Mouse (Mus musculus): ENCODE results near the gene Sugct.
"Not testable (repeated sequence)": the region's sequence is repeated elsewhere in the genome, so short reads cannot be mapped to it uniquely, and the experiment has no call there.

Sugct gene

DNA sequence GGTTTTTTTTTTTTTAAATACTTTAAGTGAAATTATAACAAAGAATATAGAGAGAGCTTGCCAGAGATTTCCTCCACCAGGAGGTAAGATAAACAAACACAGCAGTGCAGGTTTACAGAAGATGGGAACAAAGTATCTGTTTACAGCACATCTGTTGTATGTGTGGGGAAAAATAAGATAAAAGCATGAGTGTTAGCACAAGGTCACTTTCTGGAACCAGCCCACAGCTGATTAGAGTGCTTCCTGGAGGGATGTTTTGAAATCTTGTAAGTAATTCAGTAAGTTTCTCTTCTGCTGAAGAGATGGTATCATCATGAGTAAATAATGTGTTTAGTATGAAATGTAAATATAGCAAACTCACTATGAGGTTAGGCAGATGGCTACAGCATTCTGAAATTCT is 57.3 kb downstream of the Sugct start:
- POLR2A ChIA-PET, result no interaction called here
- CTCF ChIA-PET, result no interaction called here

DNA sequence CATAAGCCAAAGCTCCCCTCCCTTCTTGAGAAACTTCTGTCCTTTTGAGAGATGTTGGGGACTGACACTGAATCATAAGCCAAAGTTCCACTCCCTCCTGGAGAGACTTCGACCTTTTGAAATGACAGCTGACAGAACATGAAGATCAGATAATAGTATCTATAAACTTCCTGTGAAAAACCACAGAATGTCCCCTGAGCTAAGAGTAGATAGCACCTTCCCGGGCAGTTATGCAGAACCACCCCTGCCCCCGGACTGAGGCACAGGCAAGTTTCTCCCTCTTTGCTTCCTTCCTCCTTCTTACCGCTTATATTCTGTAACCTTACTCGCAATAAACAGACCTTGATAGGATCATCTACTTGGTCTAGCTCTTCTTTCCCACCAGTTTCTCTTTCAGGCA is 68.2 kb downstream of the Sugct start:
- CTCF ChIA-PET, result no interaction called here
- POLR2A ChIA-PET, result no interaction called here

DNA sequence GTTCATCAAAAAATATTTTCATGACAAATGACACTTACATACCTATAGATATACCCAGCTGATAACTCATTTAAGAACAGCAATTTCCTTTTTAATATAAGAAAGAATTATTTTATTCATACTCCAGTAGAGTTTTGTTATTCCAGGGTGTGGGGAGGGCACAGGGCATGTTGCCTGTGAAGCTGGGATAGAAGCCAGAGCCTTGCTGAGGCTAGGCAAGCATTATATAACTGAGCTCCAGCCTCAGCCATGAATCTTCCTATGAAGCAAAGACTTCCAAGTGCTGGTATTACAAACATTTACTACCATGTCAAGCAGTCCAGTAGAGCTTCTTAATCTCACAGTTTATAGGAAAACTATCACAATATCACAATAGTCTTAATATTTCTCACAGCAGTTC is 70.4 kb downstream of the Sugct start:
- ChIA-PET POLR2A (no interaction called here), CTCF (no interaction called here)

DNA sequence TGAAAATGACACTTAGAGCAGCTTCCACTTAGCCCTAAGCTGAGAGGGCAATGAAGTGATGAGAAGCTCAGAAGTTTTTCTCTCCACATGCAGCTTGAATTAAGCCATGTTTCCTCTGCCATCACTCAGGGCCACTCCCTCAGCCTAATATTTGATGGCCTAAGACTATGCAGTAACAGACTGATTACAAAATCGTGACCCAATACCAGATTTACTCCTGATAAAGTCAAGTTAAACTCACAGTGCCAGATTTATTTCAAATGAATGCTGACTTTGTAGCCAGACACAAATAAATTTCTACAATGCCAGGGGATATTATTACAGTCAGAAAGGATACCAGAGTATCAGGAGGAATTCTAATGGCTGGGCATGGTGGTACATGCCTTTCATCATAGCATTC is 89.1 kb downstream of the Sugct start:
- CTCF ChIA-PET, result no interaction called here
- POLR2A ChIA-PET, result no interaction called here

DNA sequence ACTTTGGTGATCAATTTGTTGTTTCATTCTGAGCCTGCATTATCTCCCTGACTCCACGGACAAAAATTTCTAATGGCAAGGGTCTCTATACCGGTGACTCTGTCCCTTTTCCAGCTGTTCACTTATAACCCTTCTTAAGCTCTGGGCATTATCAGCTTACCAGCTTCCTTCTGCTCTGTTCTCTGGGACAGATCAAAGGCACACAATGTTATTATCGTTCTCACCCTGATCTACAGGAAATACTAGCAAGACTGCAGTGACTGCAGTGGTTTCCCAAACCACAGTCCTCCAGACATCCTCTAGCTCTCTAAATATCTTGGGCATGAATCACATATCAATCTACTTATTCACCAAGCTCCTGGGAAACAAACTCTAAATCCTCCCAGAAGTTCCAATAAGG is 90.7 kb downstream of the Sugct start:
- POLR2A ChIA-PET, result no interaction called here

DNA sequence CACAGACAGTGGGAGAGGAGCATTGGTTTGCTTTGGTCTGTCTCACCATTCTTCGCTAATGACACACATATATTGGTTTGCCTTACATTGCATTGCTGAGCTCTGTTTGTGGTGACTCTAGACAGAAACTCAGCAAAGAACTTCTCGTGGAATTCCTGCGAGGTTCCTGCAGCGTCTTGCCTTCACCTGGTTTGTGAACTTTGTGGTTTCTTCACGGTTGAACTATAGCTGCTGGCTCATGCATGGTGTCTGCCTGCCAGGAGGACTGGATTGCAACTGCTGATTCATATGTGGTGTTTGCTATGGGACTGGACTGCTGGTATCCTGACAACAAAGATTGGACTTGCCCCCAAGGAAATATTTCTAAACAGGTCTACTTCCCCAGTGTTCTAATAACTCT is 91.6 kb downstream of the Sugct start:
- ChIA-PET POLR2A (no interaction called here), CTCF (no interaction called here)

More for the DNA sequence above, 90.7 kb downstream of the Sugct start:
- CTCF ChIA-PET, result no interaction called here

DNA sequence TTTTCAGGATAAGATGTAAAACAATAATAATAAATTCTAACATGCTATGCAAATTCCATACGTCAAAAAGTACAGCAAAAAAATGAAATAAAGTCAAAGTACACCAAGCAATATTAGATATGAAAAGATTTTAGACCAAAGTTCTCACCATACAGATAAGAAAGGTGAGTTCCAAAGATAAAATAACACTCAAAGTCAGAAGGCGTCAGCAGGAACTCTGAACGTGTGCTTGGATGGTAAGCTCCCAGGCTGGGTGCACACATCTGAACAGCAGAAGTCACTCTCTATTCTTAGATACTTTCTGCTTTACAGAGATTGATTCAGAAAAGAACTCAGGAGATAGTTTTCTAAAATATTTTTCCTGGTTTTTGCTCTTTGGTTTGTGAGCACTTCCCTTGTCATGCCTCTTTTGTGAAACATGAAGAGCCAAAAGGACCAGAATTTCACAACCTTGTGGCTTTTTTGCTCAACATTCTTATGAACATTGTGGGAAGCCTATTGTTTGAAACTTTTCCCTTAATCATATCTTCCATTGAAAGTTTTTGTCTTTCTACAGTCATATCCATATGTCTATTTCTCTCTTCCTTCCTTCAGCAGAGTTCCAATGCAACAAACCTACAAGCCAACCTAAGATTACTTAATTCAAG is 110.0 kb downstream of the Sugct start:
- POLR2A ChIA-PET, result interaction anchor here in 1 of 4 experiments (0.6 kb wide), 1 partner anchor 27 kb away, joined by 3 read pairs; no protein-coding TSS in a partner anchor
- CTCF ChIA-PET, result interaction anchor here in 1 of 4 experiments (0.6 kb wide), 1 partner anchor 16 kb away, joined by 3 read pairs; no protein-coding TSS in a partner anchor

DNA sequence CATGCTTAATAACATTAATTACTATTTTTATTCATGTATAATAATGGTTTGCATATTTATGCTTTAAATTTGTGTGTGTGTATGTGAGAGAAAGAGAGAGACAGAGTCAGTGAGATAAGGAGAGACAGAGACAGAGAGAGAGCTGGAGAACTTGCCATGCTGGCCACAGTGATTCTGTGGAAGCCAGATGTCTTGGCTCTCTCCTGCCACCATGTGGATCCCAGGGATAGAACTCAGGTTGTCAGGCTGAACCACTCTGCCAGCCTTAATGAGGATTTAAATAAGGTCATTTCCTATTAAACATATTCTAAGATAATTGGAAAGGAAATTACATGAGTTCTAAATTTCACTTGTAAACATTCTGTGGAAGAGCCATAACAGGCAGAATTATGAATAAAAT is 110.5 kb downstream of the Sugct start:
- CTCF ChIA-PET, result no interaction called here
- POLR2A ChIA-PET, result interaction anchor here in 1 of 4 experiments (0.6 kb wide), 1 partner anchor 27 kb away, joined by 3 read pairs; no protein-coding TSS in a partner anchor

DNA sequence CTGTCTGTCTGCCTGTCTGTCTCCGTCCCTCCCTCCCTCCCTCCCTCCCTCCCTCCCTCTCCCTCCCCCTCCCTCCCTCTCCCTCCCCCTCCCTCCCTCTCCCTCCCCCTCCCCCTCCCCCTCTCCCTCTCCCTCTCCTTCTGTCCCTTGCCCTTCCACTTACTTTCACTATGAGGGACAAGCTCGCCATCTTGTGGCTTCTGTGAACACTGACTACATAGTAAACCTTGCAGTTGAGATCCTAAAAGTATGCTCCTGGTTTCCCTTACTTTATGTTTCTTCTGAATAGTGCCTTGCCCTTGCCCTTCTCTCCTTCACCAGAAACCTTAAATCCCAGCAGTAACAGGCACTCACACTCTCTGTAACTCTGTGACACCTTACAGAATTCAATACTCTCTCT is 113.7 kb downstream of the Sugct start:
- CTCF ChIA-PET, result interaction anchor here in 2 of 4 experiments (0.6 to 1.0 kb wide), 2 partner anchors 451 to 1597 kb away, joined by 3 to 4 read pairs; no protein-coding TSS in a partner anchor
- POLR2A ChIA-PET, result interaction anchor here in 1 of 4 experiments (0.7 kb wide), 1 partner anchor 20 kb away, joined by 3 read pairs; no protein-coding TSS in a partner anchor

DNA sequence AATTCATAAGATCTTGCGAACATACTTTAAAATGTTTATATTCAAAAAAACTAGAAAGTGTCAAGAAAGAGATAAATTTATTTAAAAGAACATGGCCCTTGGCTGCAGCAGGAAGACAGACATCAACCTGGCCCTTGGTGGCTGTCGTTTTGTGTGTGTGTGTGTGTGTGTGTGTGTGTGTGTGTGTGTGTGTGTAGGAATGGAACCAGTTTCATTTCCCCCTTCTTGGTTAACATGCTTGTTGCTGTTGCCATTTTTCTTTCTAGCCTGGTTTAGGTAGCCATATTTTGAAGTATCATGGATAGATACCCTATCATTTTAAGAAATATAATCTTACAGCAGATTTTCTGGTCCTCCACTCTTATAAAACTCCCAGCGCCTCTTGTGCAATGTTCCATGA is 136.0 kb downstream of the Sugct start:
- ChIA-PET CTCF (no interaction called here), POLR2A (no interaction called here)

DNA sequence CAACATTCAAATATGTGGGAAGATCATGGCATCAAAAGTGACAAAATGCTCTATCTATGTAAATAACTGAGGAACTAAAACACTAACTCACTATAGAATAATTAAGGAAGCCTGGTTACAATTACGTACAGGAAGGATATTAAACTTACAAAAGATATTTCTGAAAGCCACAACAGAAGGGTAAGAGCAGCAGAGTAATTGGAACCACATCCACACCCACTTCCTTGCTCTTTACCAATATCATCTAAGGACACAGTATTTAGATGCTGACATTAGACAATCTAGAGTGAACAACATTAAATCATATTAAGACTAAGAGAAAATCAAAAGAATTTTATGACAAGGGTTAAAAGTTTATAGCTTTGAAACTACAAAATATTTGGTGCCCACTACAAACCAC is 159.0 kb downstream of the Sugct start:
- POLR2A ChIA-PET, result no interaction called here
- CTCF ChIA-PET, result no interaction called here

DNA sequence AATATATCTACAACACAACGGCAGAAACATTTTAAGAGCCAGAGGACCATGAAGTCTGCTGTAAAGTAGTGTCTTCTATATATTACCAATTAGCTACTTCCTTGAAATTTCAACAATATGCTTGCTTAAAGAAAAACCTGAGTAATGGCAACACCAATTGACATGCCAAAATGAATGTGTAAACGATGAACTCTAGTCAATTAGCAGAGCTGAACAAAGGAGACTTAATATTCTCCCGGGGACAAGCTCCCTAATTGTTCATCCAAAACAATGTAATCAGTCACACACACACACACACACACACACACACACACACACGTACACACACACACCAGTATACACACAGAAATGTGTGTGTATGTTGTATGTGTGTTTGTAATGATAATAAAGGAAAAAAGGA is 160.5 kb downstream of the Sugct start:
- POLR2A ChIA-PET, result no interaction called here
- CTCF ChIA-PET, result no interaction called here

DNA sequence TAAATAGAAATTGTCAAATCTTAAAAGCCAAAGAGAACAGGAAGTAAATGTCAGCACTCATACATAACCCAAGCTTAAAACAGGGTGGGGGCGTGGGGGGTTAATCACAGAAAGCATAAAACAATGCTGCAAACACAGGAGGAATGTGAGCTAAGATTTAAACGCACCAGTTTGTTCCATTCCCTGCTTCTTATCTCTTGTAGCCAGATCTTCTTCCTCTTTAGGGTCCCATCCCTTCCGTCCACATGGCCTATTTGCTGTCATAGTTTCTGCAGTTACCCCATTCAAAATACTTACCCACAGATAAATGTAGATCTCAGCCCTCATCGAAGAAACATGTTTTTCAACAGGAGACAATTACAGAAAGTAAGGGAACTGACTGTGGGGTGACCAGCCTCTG is 160.9 kb downstream of the Sugct start:
- ChIA-PET POLR2A (no interaction called here), CTCF (no interaction called here)

DNA sequence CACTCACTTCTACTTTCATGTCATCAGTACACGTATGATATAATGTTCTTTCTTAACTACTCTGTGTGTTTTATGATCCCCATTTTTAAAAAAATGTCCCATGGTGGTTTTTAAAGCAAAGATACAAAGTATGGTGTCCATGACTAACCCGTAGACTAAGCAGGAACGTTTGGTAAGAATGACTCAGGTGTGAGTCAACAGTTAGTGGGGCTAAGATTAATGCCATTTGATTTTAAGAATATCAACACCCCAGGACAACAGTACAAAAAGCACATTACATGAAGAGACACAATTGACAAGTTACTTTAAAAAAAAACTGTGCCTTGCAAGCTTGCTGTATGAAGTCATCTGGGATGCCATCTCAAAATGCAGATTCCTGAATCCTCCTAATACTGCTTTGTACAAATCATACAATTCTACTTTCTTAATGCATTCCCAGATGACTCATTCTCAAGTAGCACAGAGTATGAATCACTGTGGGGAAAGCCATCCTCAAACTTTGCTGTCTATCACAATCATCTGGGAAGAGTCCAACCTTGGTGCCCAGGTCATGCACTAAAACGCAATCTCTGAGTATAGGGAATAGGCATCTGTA is 184.1 kb downstream of the Sugct start:
- CTCF ChIA-PET, result no interaction called here
- POLR2A ChIA-PET, result no interaction called here

DNA sequence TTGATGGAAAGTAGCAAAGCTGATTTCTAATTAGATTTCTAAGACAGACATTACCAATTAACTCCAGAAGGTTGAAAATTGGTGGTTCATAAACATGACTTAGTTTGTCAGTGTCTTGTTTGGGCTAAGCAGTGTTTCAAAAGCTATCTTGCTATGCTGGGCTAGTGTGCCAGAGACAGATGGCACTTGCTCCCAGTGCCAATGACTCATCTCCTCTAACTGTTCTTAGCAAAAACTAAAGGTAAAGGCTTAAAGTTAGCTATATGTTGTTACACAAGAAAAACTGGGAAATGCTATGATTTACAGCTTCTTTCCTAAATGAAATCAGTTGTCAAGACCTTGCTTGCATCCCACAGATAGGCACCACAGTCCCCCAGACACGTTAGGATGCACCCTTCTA is 200.4 kb downstream of the Sugct start:
- POLR2A ChIA-PET, result no interaction called here
- CTCF ChIA-PET, result no interaction called here

DNA sequence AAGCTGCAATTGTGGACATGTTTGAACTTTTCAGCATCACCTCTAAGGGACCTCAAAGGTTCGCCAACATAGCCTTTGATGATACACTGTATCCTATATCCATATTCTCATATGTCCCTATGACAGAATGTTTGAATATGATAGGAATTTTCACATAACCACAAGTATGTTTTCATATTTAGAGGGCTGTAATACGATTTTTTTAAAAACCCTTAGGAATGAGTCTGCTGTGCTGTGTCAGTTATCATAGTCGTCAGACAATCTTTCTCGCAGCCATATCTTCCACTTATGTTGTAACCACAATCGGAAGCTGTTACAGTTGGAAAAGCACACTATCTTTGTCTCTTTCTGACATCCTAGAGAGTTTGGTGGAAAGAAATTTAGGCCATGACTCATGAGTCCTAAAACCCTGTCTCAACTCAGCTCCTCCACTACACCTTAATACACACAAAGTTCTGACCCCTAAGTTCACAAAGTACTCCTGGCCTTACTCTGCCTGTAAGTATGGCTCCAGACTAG is 201.2 kb downstream of the Sugct start:
- POLR2A ChIA-PET, result interaction anchor here in 1 of 4 experiments (0.6 kb wide), 1 partner anchor 1756 kb away, joined by 4 read pairs; no protein-coding TSS in a partner anchor
- CTCF ChIA-PET, result no interaction called here

DNA sequence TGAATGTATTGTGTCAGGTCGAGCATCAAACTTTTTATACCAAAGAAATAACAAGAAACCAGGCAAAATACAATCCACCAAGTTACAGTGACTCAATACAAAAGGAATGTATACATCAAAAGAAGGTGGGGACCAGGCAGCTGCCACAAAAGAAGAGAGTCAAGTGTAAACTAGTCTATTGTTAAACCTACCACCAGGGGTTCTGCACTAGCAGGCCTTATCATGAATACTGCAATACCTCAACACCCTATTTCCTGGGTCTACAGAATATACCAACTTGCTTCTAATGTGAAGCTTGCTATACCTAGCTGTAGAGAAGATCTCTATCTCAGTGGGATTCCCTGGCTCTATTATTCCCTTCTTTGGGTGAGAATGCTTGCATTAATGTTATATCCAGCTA is 237.4 kb downstream of the Sugct start:
- POLR2A ChIA-PET, result not testable (repeated sequence)
- CTCF ChIA-PET, result interaction anchor here in 1 of 4 experiments (0.6 kb wide), 1 partner anchor 1265 kb away, joined by 3 read pairs; no protein-coding TSS in a partner anchor

DNA sequence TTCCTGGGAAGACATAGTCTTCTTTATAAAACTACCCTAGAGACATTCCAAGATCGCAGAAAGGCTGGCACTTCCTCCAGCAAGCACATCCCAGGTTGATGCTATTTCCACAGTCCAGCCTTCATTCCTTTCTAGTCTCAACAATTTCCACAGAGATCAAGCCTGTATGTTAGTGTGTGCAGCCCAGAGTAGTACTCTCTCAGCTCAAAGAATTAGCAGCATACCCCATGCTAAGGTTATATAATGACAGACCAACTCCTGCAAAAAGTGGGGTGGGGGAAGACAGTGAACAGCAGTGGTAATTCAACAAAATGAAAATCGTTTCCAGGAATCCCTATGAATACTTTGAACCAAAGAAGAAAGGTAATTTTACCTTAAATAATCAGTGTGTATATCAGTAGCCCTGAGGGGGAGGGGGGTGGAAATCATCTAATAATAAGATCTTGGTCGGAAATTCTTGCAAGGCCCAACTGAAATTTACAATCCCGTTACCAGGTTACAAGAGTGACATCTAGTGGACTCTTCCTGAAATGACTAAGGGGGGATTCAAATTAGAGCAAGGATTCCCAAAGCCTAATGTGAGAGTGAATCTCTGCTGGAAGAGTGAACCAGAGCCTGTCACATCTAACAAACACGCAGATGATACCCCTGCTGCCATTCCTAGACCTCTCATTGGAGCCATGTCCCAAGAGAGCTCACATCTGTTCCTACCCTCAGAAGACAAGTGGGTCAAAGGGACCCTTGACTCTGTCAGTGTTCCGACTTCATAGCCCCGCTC is 263.0 kb downstream of the Sugct start:
- POLR2A ChIA-PET, result no interaction called here

DNA sequence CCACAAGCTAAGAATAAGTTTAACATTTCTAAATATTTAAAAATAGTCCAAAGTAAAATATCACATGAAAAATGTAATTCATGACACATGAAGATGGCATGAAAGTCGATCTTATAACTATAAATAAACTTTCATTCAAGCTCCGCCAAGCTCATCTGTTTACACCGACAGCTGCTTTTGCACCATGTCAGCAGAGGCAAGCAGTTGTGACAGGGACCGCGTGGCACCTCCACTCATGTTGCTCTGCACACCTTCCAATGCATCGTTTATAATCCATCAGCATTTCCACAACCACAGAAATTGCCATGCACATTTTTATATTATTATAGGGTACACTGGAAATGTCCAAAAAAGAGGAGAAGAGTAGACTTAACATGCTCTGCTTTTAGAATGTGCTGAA is 273.5 kb downstream of the Sugct start:
- CTCF ChIA-PET, result interaction anchor here in 1 of 4 experiments (0.6 kb wide), 1 partner anchor 408 kb away, joined by 3 read pairs; no protein-coding TSS in a partner anchor
- POLR2A ChIA-PET, result no interaction called here

More for the DNA sequence above, 263.0 kb downstream of the Sugct start:
- CTCF ChIA-PET, result interaction anchor here in 1 of 4 experiments (0.6 kb wide), 1 partner anchor 919 kb away, joined by 4 read pairs; no protein-coding TSS in a partner anchor

DNA sequence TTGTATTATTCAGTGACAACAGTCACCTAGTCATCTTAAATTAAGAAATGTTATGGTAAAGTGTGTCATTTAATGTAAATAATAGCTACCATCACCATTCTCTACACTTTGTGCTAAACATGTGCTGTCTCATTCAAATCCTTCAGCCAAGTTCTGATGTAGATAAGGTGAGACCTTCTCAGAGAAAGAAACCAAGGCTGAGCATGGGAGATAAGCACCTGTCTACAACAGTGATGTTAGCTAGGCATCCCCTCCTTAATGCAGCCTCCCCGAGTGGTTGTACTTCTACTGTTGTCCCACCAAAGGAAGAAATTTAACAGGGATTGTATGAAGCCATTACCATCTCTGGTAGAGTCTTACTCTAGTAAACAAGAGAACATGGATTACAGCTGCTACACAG is 274.8 kb downstream of the Sugct start:
- POLR2A ChIA-PET, result no interaction called here
- CTCF ChIA-PET, result no interaction called here

DNA sequence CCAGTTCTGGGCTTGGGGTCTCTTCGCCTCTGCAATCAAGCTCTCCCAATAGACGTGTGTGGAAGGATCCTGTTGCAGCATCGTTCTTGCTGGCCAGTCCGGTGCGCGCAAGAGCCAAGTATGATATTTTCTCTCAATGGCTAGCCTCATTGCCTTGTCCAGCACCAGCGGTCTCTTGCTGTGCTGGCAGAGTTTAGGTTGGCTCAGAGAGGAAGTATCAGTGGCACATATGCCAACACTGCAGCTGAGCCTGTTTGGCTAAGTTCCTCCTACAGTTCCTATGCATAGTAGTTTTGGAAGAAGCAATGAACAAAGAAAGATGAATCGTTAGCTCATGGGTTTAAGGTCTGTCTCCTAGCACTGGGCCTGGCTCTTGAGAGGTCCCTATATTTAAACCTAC is 352.5 kb downstream of the Sugct start:
- ChIA-PET POLR2A (no interaction called here), CTCF (no interaction called here)
